Mouse (Mus musculus) heart, embryonic 11.5 days (tissue): ENCODE data around the gene Aox4. TPM values are rescaled to one million over a fixed set of nuclear protein-coding genes. Genes with fewer than 3 reads are reported as not detected.

Experiments
- ATAC-seq: fragments of 200-750 bp; cut with Nextera tagmentation; replicated peaks from 2 replicates; pipeline ENCODE4 v1.8.0; 2017; ENCODE audit warnings: moderate library complexity; ENCODE audit not compliant: insufficient number of reproducible peaks, low FRiP score, low TSS enrichment
- H3K27ac ChIP-seq: fragments of 300-500 bp; sonication (generic); 2 replicates; pipeline ENCODE4 v1.5.1; 2014; ENCODE audit warnings: mild to moderate bottlenecking, low read depth, low read length
- H3K27me3 ChIP-seq: fragments of 300-500 bp; sonication (generic); 2 replicates; pipeline ENCODE4 v1.6.1; 2014; ENCODE audit warnings: mild to moderate bottlenecking, low read length, mixed read lengths; ENCODE audit not compliant: control insufficient read depth, insufficient read depth
- H3K36me3 ChIP-seq: fragments of 300-500 bp; sonication (generic); 2 replicates; pipeline ENCODE4 v1.6.1; 2014; ENCODE audit warnings: mild to moderate bottlenecking, low read length, moderate library complexity, mixed read lengths; ENCODE audit not compliant: control insufficient read depth, insufficient read depth
- H3K4me1 ChIP-seq: fragments of 300-500 bp; sonication (generic); 2 replicates; pipeline ENCODE4 v1.6.1; 2014; ENCODE audit warnings: low read length; ENCODE audit not compliant: control insufficient read depth, insufficient read depth
- H3K4me2 ChIP-seq: fragments of 300-500 bp; sonication (generic); 2 replicates; pipeline ENCODE4 v1.6.1; 2014; ENCODE audit warnings: mild to moderate bottlenecking, moderate library complexity
- H3K4me3 ChIP-seq: fragments of 300-500 bp; sonication (generic); 2 replicates; pipeline ENCODE4 v1.5.1; 2014; ENCODE audit warnings: low read depth, low read length
- H3K9ac ChIP-seq: fragments of 300-500 bp; sonication (generic); 2 replicates; pipeline ENCODE4 v1.6.1; 2014; ENCODE audit warnings: mild to moderate bottlenecking, low read depth, low read length, moderate library complexity
- H3K9me3 ChIP-seq: fragments of 300-500 bp; sonication (generic); replicated peaks from 2 replicates; pipeline ENCODE4 v1.6.1; 2016; ENCODE audit warnings: low read length; ENCODE audit not compliant: control insufficient read depth
- WGBS: fragments of 180-500 bp; shearing (Covaris S2); extraction: QIAGEN DNeasy Blood & Tissue Kit; methylation state at CpG from one replicate; pipeline ENCODE4 v1.1.7; 2014; ENCODE audit not compliant: insufficient replicate concordance; 5-methylcytosine and 5-hydroxymethylcytosine counted together
- polyA plus RNA-seq: library from polyadenylated mRNA; unstranded; fragments of >200 nt; fragmentation: Nextera tagmentation; extraction: Ambion mirVana; gene quantifications from 2 replicates; pipeline ENCODE4 v1.2.1, GENCODE M21; 2014

Aox4 gene
- polyA plus RNA-seq, 1 experiment from 2014 or later: 1.4 TPM

GRCm38 (mm10) chr1:58296821-58297220 lies 86.6 kb downstream of the Aox4 start:
- Histone ChIP-seq H3K36me3 (no peaks in the 10 kb centered on the region), H3K27ac (no peak overlapping the region), H3K4me3 (no peak overlapping the region), H3K4me2 (no peak overlapping the region), H3K9ac (no peak overlapping the region), H3K4me1 (no peaks in the 10 kb centered on the region), H3K9me3 (no peaks in the 10 kb centered on the region), H3K27me3 (no peaks in the 10 kb centered on the region)
- ATAC-seq: no peak
- 55% methylated on average over 4 of the region's 4 CpGs for WGBS

DNA sequence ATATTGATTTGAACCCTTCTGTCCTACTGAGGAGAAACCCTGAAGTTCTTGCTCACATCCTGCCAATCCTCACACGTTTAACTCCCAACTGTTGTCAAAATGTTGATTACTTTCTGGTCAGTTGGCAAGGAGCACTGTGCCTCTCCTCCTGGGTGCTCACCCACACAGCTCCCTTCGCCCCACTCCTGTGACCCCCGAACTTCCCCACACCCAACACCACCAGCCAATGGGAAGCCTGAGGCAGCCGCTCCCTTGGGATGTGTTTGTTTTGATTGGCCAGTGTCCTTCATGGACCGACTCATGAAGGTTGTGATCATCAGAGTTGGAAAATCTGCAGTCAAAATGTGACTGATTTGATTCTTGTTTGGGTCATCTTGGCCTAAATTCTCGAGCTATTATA lies 88.2 kb downstream of the Aox4 start:
- no peak overlapping the region for H3K4me3 ChIP-seq
- H3K36me3 ChIP-seq: no peaks in the 10 kb centered on the region
- H3K27ac ChIP-seq: no peak overlapping the region
- 73% methylated on average over 6 of the region's 6 CpGs for WGBS
- no peak for ATAC-seq
- no peak overlapping the region for H3K9ac ChIP-seq
- H3K4me2 ChIP-seq: no peak overlapping the region
- H3K4me1 ChIP-seq: peaks cover 1% of the 10 kb centered on the region; the same call in 1 of the 2 replicates
- H3K9me3 ChIP-seq: no peaks in the 10 kb centered on the region
- no peaks in the 10 kb centered on the region for H3K27me3 ChIP-seq

- H3K36me3 ChIP-seq: no peaks in the 10 kb centered on the region
- H3K9me3 ChIP-seq: no peaks in the 10 kb centered on the region
- WGBS: 90% methylated on average over 7 of the region's 7 CpGs
- H3K27me3 ChIP-seq: no peaks in the 10 kb centered on the region
- H3K4me3 ChIP-seq: no peak overlapping the region
- no peak overlapping the region for H3K4me2 ChIP-seq
- no peak overlapping the region for H3K27ac ChIP-seq
- H3K4me1 ChIP-seq: peaks cover 6% of the 10 kb centered on the region; the same call in 1 of the 2 replicates
- ATAC-seq: no peak
- no peak overlapping the region for H3K9ac ChIP-seq
These were observed 90.9 kb downstream of the Aox4 start for GRCm38 (mm10) chr1:58301073-58301472.

GRCm38 (mm10) chr1:58302015-58302414 lies 91.8 kb downstream of the Aox4 start:
- Histone ChIP-seq H3K27ac (no peak overlapping the region), H3K9ac (no peak overlapping the region), H3K9me3 (no peaks in the 10 kb centered on the region), H3K4me1 (peaks cover 6% of the 10 kb centered on the region; the same call in 1 of the 2 replicates), H3K36me3 (no peaks in the 10 kb centered on the region), H3K4me3 (no peak overlapping the region), H3K27me3 (no peaks in the 10 kb centered on the region), H3K4me2 (no peak overlapping the region)
- ATAC-seq: no peak
- 73% methylated on average over 5 of the region's 6 CpGs for WGBS

- ATAC-seq: no peak
- H3K27me3 ChIP-seq: no peaks in the 10 kb centered on the region
- H3K27ac ChIP-seq: no peak overlapping the region
- H3K4me1 ChIP-seq: peaks cover 6% of the 10 kb centered on the region; the same call in 1 of the 2 replicates
- H3K9ac ChIP-seq: no peak overlapping the region
- 57% methylated on average over 6 of the region's 6 CpGs for WGBS
- H3K4me2 ChIP-seq: no peak overlapping the region
- H3K9me3 ChIP-seq: no peaks in the 10 kb centered on the region
- no peak overlapping the region for H3K4me3 ChIP-seq
- no peaks in the 10 kb centered on the region for H3K36me3 ChIP-seq
These were observed 92.8 kb downstream of the Aox4 start for GRCm38 (mm10) chr1:58303009-58303408.

DNA sequence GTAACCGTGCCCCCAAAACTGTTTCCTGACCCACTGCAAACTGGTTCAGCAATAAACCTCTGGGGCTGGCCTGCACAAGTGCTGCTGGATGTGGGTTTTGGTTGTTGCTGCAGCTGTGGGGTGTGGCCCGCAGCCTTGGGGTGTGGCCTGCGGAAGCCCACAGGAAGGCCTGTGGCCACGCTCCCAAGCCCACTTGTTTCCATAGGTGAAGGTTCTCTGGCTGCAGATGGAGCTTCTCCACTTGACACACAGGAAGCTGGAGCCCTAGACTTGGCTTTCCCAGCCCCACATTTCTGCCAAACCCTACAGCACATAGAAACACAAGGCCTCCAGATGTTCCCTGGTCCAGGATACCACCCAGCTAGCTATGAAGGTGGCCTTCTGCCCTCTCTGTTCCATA lies 93.5 kb downstream of the Aox4 start:
- Histone ChIP-seq H3K4me3 (no peak overlapping the region), H3K9ac (no peak overlapping the region), H3K27ac (no peak overlapping the region), H3K4me2 (no peak overlapping the region), H3K9me3 (no peaks in the 10 kb centered on the region), H3K36me3 (no peaks in the 10 kb centered on the region), H3K4me1 (peaks cover 6% of the 10 kb centered on the region; the same call in 1 of the 2 replicates), H3K27me3 (no peaks in the 10 kb centered on the region)
- WGBS: 72% methylated on average over 4 of the region's 4 CpGs
- ATAC-seq: no peak

DNA sequence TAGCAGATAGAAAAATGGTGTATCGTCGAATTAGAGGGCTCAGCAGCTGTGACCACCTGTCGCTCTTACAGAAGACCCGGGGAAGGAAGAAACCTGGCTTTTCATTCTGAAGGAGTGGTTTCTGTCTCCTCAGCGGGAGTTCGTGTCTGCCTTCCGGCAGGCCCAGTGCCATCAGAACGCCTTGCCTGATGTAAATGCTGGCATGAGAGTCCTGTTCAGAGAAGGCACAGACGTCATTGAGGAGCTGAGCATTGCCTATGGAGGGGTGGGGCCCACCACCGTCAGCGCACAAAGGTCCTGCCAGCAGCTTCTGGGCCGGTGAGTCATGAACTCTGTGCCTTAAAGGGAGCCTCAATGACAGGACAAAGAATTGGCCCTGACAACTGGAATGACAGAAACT lies 94.1 kb downstream of the Aox4 start:
- H3K27ac ChIP-seq: no peak overlapping the region
- no peak overlapping the region for H3K9ac ChIP-seq
- H3K36me3 ChIP-seq: no peaks in the 10 kb centered on the region
- H3K9me3 ChIP-seq: no peaks in the 10 kb centered on the region
- no peak for ATAC-seq
- peaks cover 6% of the 10 kb centered on the region; the same call in 1 of the 2 replicates for H3K4me1 ChIP-seq
- no peak overlapping the region for H3K4me2 ChIP-seq
- H3K27me3 ChIP-seq: no peaks in the 10 kb centered on the region
- no peak overlapping the region for H3K4me3 ChIP-seq
- WGBS: 63% methylated on average over 12 of the region's 12 CpGs

GRCm38 (mm10) chr1:58307181-58307580 lies 97.0 kb downstream of the Aox4 start:
- Histone ChIP-seq H3K4me1 (peaks cover 6% of the 10 kb centered on the region; the same call in 1 of the 2 replicates), H3K4me3 (no peak overlapping the region), H3K27me3 (no peaks in the 10 kb centered on the region), H3K9ac (no peak overlapping the region), H3K4me2 (no peak overlapping the region), H3K36me3 (no peaks in the 10 kb centered on the region), H3K27ac (no peak overlapping the region), H3K9me3 (no peaks in the 10 kb centered on the region)
- no peak for ATAC-seq
- 73% methylated on average over 8 of the region's 8 CpGs for WGBS

GRCm38 (mm10) chr1:58308594-58308993 lies 98.4 kb downstream of the Aox4 start:
- Histone ChIP-seq H3K9ac (no peak overlapping the region), H3K4me2 (no peak overlapping the region), H3K4me1 (peaks cover 4% of the 10 kb centered on the region; the same call in 1 of the 2 replicates), H3K27ac (no peak overlapping the region), H3K4me3 (no peak overlapping the region), H3K36me3 (no peaks in the 10 kb centered on the region), H3K27me3 (no peaks in the 10 kb centered on the region), H3K9me3 (no peaks in the 10 kb centered on the region)
- WGBS: 82% methylated on average over 8 of the region's 8 CpGs
- no peak for ATAC-seq
